ENCODE assay signal across 9 mouse cellular contexts in genomic region chr8:56251728-56252127, GRCm38 (mm10). TPM values are rescaled to one million over a fixed set of nuclear protein-coding genes. Genes with fewer than 3 reads are reported as not detected.
DNase-seq lines count a peak whose midpoint lies in the region; TF ChIP-seq lines count a peak whose summit lies in the region.
"Not testable (repeated sequence)": the region's sequence is repeated elsewhere in the genome, so short reads cannot be mapped to it uniquely, and the experiment has no call there.
"Had no signal": no experiment of that assay in that cellular context is flagged by ENCODE, and none has a peak within 500 bp of the region (broad histone marks: within the 10 kb centered on the region; RNA-seq: fewer than 3 reads in every experiment).

No protein-coding gene starts in this region.

- H3K4me3 ChIP-seq in E14TG2a.4 (replicated peaks; ENCODE audit: low read length), result 0 out of 2 replicates have a peak overlapping the region, but pooled peaks have one; percentile 20
- not testable (repeated sequence) for H3K4me3 ChIP-seq in ES-Bruce4 (ENCODE audit: low read depth, low read length); ES-E14 (ENCODE audit: insufficient read depth in 1 of 2, low read depth in 1 of 2, low read length in 2 of 2, poor library complexity in 1 of 2, severe bottlenecking in 1 of 2)

- TF ChIP-seq EP300 in ES-Bruce4 (IDR thresholded peaks at IDR 0.05; ENCODE audit: insufficient read depth, low read depth, low read length), result peak; percentile 96

- H3K9ac ChIP-seq in ES-Bruce4 (ENCODE audit: low read depth, poor library complexity, severe bottlenecking), result peak overlapping the region; percentile 58; the same call in 1 of the 2 replicates
- not testable (repeated sequence) for H3K9ac ChIP-seq in ES-E14 (ENCODE audit: insufficient read depth, low read depth, low read length, poor library complexity, severe bottlenecking)

- TF ChIP-seq CTCF in E14TG2a.4 (conservative IDR thresholded peaks at IDR 0.05; ENCODE audit: low read length); ES-Bruce4 (IDR thresholded peaks at IDR 0.05; ENCODE audit: low read depth, low read length): not testable (repeated sequence)

- H3K36me3 ChIP-seq in E14TG2a.4 (ENCODE audit: insufficient read depth, low read length), result peaks cover 14% of the 10 kb centered on the region
- H3K36me3 ChIP-seq in ES-Bruce4 (ENCODE audit: control insufficient read depth, insufficient read depth, low read length, poor library complexity, severe bottlenecking); ES-E14 (ENCODE audit: control insufficient read depth, insufficient read depth, low read length, poor library complexity, severe bottlenecking): not testable (repeated sequence)

- not testable (repeated sequence) for H3K4me1 ChIP-seq in E14TG2a.4 (replicated peaks; ENCODE audit: low read depth, low read length); ES-Bruce4 (ENCODE audit: control insufficient read depth, insufficient read depth, low read length); ES-E14 (ENCODE audit: control insufficient read depth in 2 of 2, insufficient read depth in 2 of 2, low read length in 2 of 2, poor library complexity in 1 of 2)

- H3K27me3 ChIP-seq in E14TG2a.4 (ENCODE audit: insufficient read depth, low read length); ES-Bruce4 (ENCODE audit: control insufficient read depth, insufficient read depth, low read length, poor library complexity, severe bottlenecking): not testable (repeated sequence)

- in situ Hi-C loops in ES-E14 (cut with MboI; ENCODE audit: low sequenced_read_pairs in 2 of 2, unreplicated experiment in 2 of 2), result not testable (repeated sequence)

- H3K27ac ChIP-seq in ES-Bruce4 (ENCODE audit: insufficient read depth, low read length) (peak overlapping the region; percentile 100), ES-E14 (ENCODE audit: insufficient read depth, low read depth, low read length, poor library complexity, severe bottlenecking) (peak overlapping the region; percentile 94)

- peak; percentile 95 for DNase-seq in ES-CJ7 (ENCODE audit: low read depth, low spot score)
- DNase-seq in ES-E14 (ENCODE audit: low read depth, low spot score), result peak; percentile 51
- DNase-seq in R1 (ENCODE audit: low read depth, low spot score), result peak; percentile 96
- peak; percentile 84 for DNase-seq in ZHBTc4 (ENCODE audit: low read depth, low spot score)

- not testable (repeated sequence) for TF ChIP-seq POLR2A in ES-Bruce4 (IDR thresholded peaks at IDR 0.05; ENCODE audit: insufficient read depth, low read length)

- peaks cover 46% of the 10 kb centered on the region; the same call in 1 of the 2 replicates for H3K9me3 ChIP-seq in E14TG2a.4 (ENCODE audit: low read length)
- H3K9me3 ChIP-seq in ES-Bruce4 (replicated peaks; ENCODE audit: control insufficient read depth, insufficient read depth, low read length, poor library complexity, severe bottlenecking); ES-E14 (ENCODE audit: control insufficient read depth, insufficient read depth, low read depth, low read length): not testable (repeated sequence)

RNA-seq across cellular contexts. Expression of gene Hpgd, which starts 42.7 kb away (rescaled TPM):
- 1.8 and 2.0 TPM in 2 replicates for polyA plus RNA-seq in ES-Bruce4 (2011; ENCODE audit: insufficient read depth, insufficient read length, low read depth, missing spikeins)
- 0.32 and 1.1 TPM in 2 replicates for total RNA-seq in ES-E14 (2012; rRNA removed)
- total RNA-seq: CH12.LX, G1E, MEL had no signal
- polyA plus RNA-seq: G1E had no signal
